Mouse (Mus musculus) liver, embryonic 14.5 days (tissue): ENCODE measurements around the gene Gpr3. TPM values are rescaled to one million over a fixed set of nuclear protein-coding genes. Genes with fewer than 3 reads are reported as not detected.

Source experiments
- ATAC-seq: fragments of 200-750 bp; cut with Nextera tagmentation; 2 replicates; pipeline ENCODE4 v1.8.0; 2017; ENCODE audit warnings: moderate number of reproducible peaks, mild to moderate bottlenecking, moderate library complexity; ENCODE audit not compliant: insufficient read depth
- DNase-seq, 3 experiments: peaks; one replicate each; pipeline ENCODE4 v3.0.0-alpha.2; 2012 to 2013; ENCODE audit warnings: low read depth in 3 of 3, low spot score in 3 of 3
- H3K27ac ChIP-seq: fragments of 300-500 bp; sonication (generic); 2 replicates; pipeline ENCODE4 v1.5.1; 2014; ENCODE audit warnings: moderate library complexity, mild to moderate bottlenecking, control low read depth, inconsistent platforms
- H3K27me3 ChIP-seq: fragments of 300-500 bp; sonication (generic); 2 replicates; pipeline ENCODE4 v1.6.1; 2014; ENCODE audit warnings: mild to moderate bottlenecking, low read length, moderate library complexity; ENCODE audit not compliant: control insufficient read depth, insufficient read depth
- H3K36me3 ChIP-seq: fragments of 300-500 bp; sonication (generic); replicated peaks from 2 replicates; pipeline ENCODE4 v1.6.1; 2014; ENCODE audit warnings: low read depth; ENCODE audit not compliant: control insufficient read depth, insufficient read depth
- H3K4me1 ChIP-seq, 2 experiments: fragments of 200-500 bp in 1 of 2; fragments of 300-500 bp in 1 of 2; sonication (generic) in 1 of 2; replicated peaks; 2 replicates each; pipeline ENCODE4 v1.6.1; 2012 to 2014; ENCODE audit warnings: antibody characterized with exemption in 1 of 2, inconsistent platforms in 1 of 2, low read length in 1 of 2; ENCODE audit not compliant: control insufficient read depth in 2 of 2, insufficient read depth in 2 of 2
- H3K4me2 ChIP-seq: fragments of 300-500 bp; sonication (generic); 2 replicates; pipeline ENCODE4 v1.6.1; 2014; ENCODE audit warnings: low read depth, mild to moderate bottlenecking, control low read depth, moderate library complexity
- H3K4me3 ChIP-seq, 2 experiments: fragments of 200-500 bp in 1 of 2; fragments of 300-500 bp in 1 of 2; sonication (generic) in 1 of 2; 2 replicates each; pipeline ENCODE4 v1.5.1; 2012 to 2014; ENCODE audit warnings: low read depth in 2 of 2, low read length in 2 of 2, mild to moderate bottlenecking in 2 of 2, control low read depth in 1 of 2, inconsistent platforms in 1 of 2, moderate library complexity in 1 of 2; ENCODE audit not compliant: insufficient read depth in 1 of 2
- H3K9ac ChIP-seq: fragments of 300-500 bp; sonication (generic); replicated peaks from 2 replicates; pipeline ENCODE4 v1.6.1; 2014; ENCODE audit warnings: mild to moderate bottlenecking, control low read depth, moderate library complexity
- H3K9me3 ChIP-seq: fragments of 300-500 bp; sonication (generic); 2 replicates; pipeline ENCODE4 v1.6.1; 2016; ENCODE audit warnings: low read length, mixed read lengths; ENCODE audit not compliant: control insufficient read depth
- CTCF ChIP-seq: IDR thresholded peaks from 2 replicates; pipeline ENCODE4 v1.5.1; 2016; ENCODE audit warnings: antibody characterized with exemption, low read depth, control low read depth
- EP300 ChIP-seq: IDR thresholded peaks from 2 replicates; pipeline ENCODE4 v1.6.1; 2016; ENCODE audit warnings: antibody characterized with exemption, low read depth
- WGBS: fragments of 180-500 bp; shearing (Covaris S2); extraction: QIAGEN DNeasy Blood & Tissue Kit; methylation state at CpG from one replicate; pipeline ENCODE4 v1.1.7; 2014; ENCODE audit not compliant: insufficient replicate concordance; 5-methylcytosine and 5-hydroxymethylcytosine counted together
- polyA plus RNA-seq, 2 experiments: library from polyadenylated mRNA; depleted of rRNA in 1 of 2; stranded (reverse) in 1 of 2; unstranded in 1 of 2; fragments of >200 nt; fragmentation: Nextera tagmentation in 1 of 2; extraction: Ambion mirVana in 1 of 2; gene quantifications; 2 replicates each; pipeline versions ENCODE4 v1.2.1 to v1.2.3; 2012 to 2014

Gpr3 gene
- polyA plus RNA-seq (2012; rRNA removed) (0.02 TPM in 1 of 2 replicates, not detected in the other), polyA plus RNA-seq (2014; fragmentation: Nextera tagmentation; extraction: Ambion mirVana) (not detected in 2 replicates)

GRCm38 (mm10) chr4:133211751-133212561 lies at the start of gene Gpr3, which contains the start of gene Cd164l2:
Gene Gpr3 (minus strand): TSS chr4:133212536.
Gene Cd164l2 (plus strand): TSS chr4:133212131.
- H3K4me3 ChIP-seq = peak within 1 kb of the TSS; percentile 42 to 54
- H3K27ac ChIP-seq = no peak within 1 kb of the TSS
- H3K27me3 ChIP-seq = peaks cover 35% of the 10 kb centered on the region
- peak within 1 kb of the TSS; percentile 77 for H3K4me2 ChIP-seq
- H3K9me3 ChIP-seq = no peaks in the 10 kb centered on the region
- DNase-seq (no peak), ATAC-seq (peak; percentile 31; the same call in 1 of the 2 replicates)
- H3K36me3 ChIP-seq = no peaks in the 10 kb centered on the region
- TF ChIP-seq CTCF = no peak
- no peak for TF ChIP-seq EP300
- no peak within 1 kb of the TSS for H3K9ac ChIP-seq
- H3K4me1 ChIP-seq = peaks cover 0 to 5% of the 10 kb centered on the region in 2 experiments; a peak in 2 of 4 replicates
- WGBS = 4% methylated on average over 52 of the region's 52 CpGs

GRCm38 (mm10) chr4:133261641-133262374 lies 49.5 kb upstream of the Gpr3 start:
- ATAC-seq (no peak), DNase-seq (no peak)
- Histone ChIP-seq H3K27ac (no peak overlapping the region), H3K4me1 (no peaks in the 10 kb centered on the region; a peak in 1 of 4 replicates), H3K9ac (no peak overlapping the region), H3K4me2 (no peak overlapping the region), H3K9me3 (no peaks in the 10 kb centered on the region), H3K27me3 (peaks cover 3% of the 10 kb centered on the region), H3K36me3 (peaks cover 9% of the 10 kb centered on the region), H3K4me3 (no peak overlapping the region)
- WGBS = 47% methylated on average over 10 of the region's 10 CpGs
- TF ChIP-seq CTCF (no peak), EP300 (no peak)

- no peak overlapping the region for H3K4me2 ChIP-seq
- no peak overlapping the region for H3K4me3 ChIP-seq
- WGBS = 68% methylated on average over 12 of the region's 12 CpGs
- TF ChIP-seq CTCF = no peak
- no peak for TF ChIP-seq EP300
- DNase-seq (no peak), ATAC-seq (no peak)
- H3K27ac ChIP-seq = no peak overlapping the region
- no peaks in the 10 kb centered on the region for H3K36me3 ChIP-seq
- peaks cover 9% of the 10 kb centered on the region for H3K27me3 ChIP-seq
- H3K4me1 ChIP-seq = no peaks in the 10 kb centered on the region; a peak in 1 of 4 replicates
- H3K9me3 ChIP-seq = no peaks in the 10 kb centered on the region
- no peak overlapping the region for H3K9ac ChIP-seq
Measured at GRCm38 (mm10) chr4:133257798-133258408, 45.6 kb upstream of the Gpr3 start.

- Histone ChIP-seq H3K4me1 (no peaks in the 10 kb centered on the region), H3K4me3 (no peak overlapping the region), H3K36me3 (no peaks in the 10 kb centered on the region), H3K4me2 (no peak overlapping the region), H3K27ac (no peak overlapping the region), H3K9ac (no peak overlapping the region), H3K27me3 (peaks cover 9% of the 10 kb centered on the region), H3K9me3 (no peaks in the 10 kb centered on the region)
- TF ChIP-seq CTCF (no peak), EP300 (no peak)
- 42% methylated on average over 12 of the region's 12 CpGs for WGBS
- no peak for ATAC-seq
- DNase-seq = no peak
Measured at GRCm38 (mm10) chr4:133257230-133257629, 44.9 kb upstream of the Gpr3 start.

- H3K9ac ChIP-seq = no peak overlapping the region
- no peak overlapping the region for H3K4me3 ChIP-seq
- no peaks in the 10 kb centered on the region for H3K9me3 ChIP-seq
- ATAC-seq = no peak
- H3K27ac ChIP-seq = no peak overlapping the region
- no peak for DNase-seq
- no peak for TF ChIP-seq EP300
- no peak for TF ChIP-seq CTCF
- peaks cover 10% of the 10 kb centered on the region for H3K27me3 ChIP-seq
- no peak overlapping the region for H3K4me2 ChIP-seq
- WGBS = 27% methylated on average over 24 of the region's 24 CpGs
- H3K4me1 ChIP-seq = no peaks in the 10 kb centered on the region
- no peaks in the 10 kb centered on the region for H3K36me3 ChIP-seq
Measured at GRCm38 (mm10) chr4:133256820-133257219, 44.5 kb upstream of the Gpr3 start.
